Mouse (Mus musculus) midbrain, embryonic 12.5 days (tissue): ENCODE results near the gene Gm45233. TPM values are rescaled to one million over a fixed set of nuclear protein-coding genes. Genes with fewer than 3 reads are reported as not detected.

ENCODE experiments used
- ATAC-seq: fragments of 200-750 bp; cut with Nextera tagmentation; 2 replicates; pipeline ENCODE4 v1.8.0; 2017; ENCODE audit warnings: low read depth, moderate TSS enrichment, moderate library complexity; ENCODE audit not compliant: low FRiP score
- H3K27ac ChIP-seq: fragments of 300-500 bp; sonication (generic); replicated peaks from 2 replicates; pipeline ENCODE4 v1.5.1; 2016; ENCODE audit warnings: mild to moderate bottlenecking
- H3K27me3 ChIP-seq: fragments of 300-500 bp; sonication (generic); 2 replicates; pipeline ENCODE4 v1.6.1; 2016; ENCODE audit warnings: mild to moderate bottlenecking
- H3K36me3 ChIP-seq: fragments of 300-500 bp; sonication (generic); 2 replicates; pipeline ENCODE4 v1.6.1; 2016
- H3K4me1 ChIP-seq: fragments of 300-500 bp; sonication (generic); 2 replicates; pipeline ENCODE4 v1.6.1; 2016
- H3K4me2 ChIP-seq: fragments of 300-500 bp; sonication (generic); replicated peaks from 2 replicates; pipeline ENCODE4 v1.6.1; 2016; ENCODE audit warnings: mild to moderate bottlenecking, moderate library complexity
- H3K4me3 ChIP-seq: fragments of 300-500 bp; sonication (generic); 2 replicates; pipeline ENCODE4 v1.5.1; 2016; ENCODE audit warnings: mild to moderate bottlenecking
- H3K9ac ChIP-seq: fragments of 300-500 bp; sonication (generic); replicated peaks from 2 replicates; pipeline ENCODE4 v1.6.1; 2016; ENCODE audit warnings: mild to moderate bottlenecking, moderate library complexity
- H3K9me3 ChIP-seq: fragments of 300-500 bp; sonication (generic); 2 replicates; pipeline ENCODE4 v1.6.1; 2016; ENCODE audit warnings: mild to moderate bottlenecking
- WGBS: fragments of 180-500 bp; shearing (Covaris S2); methylation state at CpG from one replicate; pipeline ENCODE4 v1.1.7; 2016; 5-methylcytosine and 5-hydroxymethylcytosine counted together
- polyA plus RNA-seq: library from polyadenylated mRNA; unstranded; fragments of >200 nt; fragmentation: Nextera tagmentation; extraction: Ambion mirVana; gene quantifications from 2 replicates; pipeline ENCODE4 v1.2.1, GENCODE M21; 2016

The Gm45233 gene
- polyA plus RNA-seq, 1 experiment from 2014 or later: 1.4 TPM

- Histone ChIP-seq H3K27ac (no peak overlapping the region), H3K9me3 (no peaks in the 10 kb centered on the region), H3K36me3 (peaks cover 47% of the 10 kb centered on the region), H3K4me2 (no peak overlapping the region), H3K9ac (no peak overlapping the region), H3K27me3 (no peaks in the 10 kb centered on the region), H3K4me1 (no peaks in the 10 kb centered on the region), H3K4me3 (no peak overlapping the region)
- 38% methylated on average over 4 of the region's 4 CpGs for WGBS
- no peak for ATAC-seq
Observed at GRCm38 (mm10) chr7:43452609-43453008, 8.7 kb downstream of the Gm45233 start.

DNA sequence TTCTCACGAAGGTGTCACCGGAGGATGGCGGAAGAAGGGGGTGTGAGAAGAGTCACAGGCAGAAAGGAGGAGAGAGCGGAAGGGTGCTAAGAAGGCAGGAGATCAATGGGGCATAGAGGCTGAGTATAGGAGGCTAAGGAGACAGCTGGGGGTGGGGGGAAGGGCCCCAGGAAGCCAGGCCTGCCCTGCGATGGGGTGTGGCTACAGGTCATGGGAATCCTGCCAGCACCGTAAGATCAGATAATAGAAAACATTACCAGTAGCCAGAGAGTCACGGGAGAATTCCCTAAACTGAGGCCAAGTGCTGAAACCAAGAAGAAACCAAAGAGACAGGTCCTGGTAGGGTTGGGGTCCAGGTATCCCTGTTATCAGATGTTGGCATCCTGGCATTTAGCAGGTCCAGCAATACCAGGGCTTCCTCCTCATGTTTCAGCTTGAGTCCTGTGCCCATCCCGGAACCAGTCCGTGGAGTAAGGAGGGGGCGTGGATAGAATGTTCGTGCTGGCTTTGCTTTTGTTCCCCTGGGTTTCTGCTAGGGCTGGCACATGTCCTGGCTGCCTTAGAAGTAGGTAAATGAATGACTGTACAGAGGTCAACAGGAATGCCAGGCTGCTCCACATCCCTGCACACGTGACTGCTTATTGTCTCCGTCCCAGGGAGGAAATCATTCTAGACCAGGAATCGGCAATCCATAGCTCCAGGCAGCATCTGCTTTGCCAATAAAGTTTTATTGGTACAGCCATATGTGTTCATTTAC lies 9.8 kb downstream of the Gm45233 start:
- no peak overlapping the region for H3K9ac ChIP-seq
- H3K4me2 ChIP-seq: no peak overlapping the region
- WGBS: 93% methylated on average over 14 of the region's 14 CpGs
- H3K4me3 ChIP-seq: no peak overlapping the region
- H3K4me1 ChIP-seq: no peaks in the 10 kb centered on the region
- H3K9me3 ChIP-seq: no peaks in the 10 kb centered on the region
- no peaks in the 10 kb centered on the region for H3K27me3 ChIP-seq
- peaks cover 51% of the 10 kb centered on the region for H3K36me3 ChIP-seq
- ATAC-seq: no peak
- no peak overlapping the region for H3K27ac ChIP-seq

- no peaks in the 10 kb centered on the region for H3K9me3 ChIP-seq
- H3K4me1 ChIP-seq: no peaks in the 10 kb centered on the region
- WGBS: 87% methylated on average over 6 of the region's 6 CpGs
- no peak overlapping the region for H3K4me2 ChIP-seq
- no peaks in the 10 kb centered on the region for H3K27me3 ChIP-seq
- no peak overlapping the region for H3K9ac ChIP-seq
- no peak overlapping the region for H3K27ac ChIP-seq
- H3K36me3 ChIP-seq: peaks cover 51% of the 10 kb centered on the region
- no peak overlapping the region for H3K4me3 ChIP-seq
- no peak for ATAC-seq
Observed at GRCm38 (mm10) chr7:43454371-43454770, 10.4 kb downstream of the Gm45233 start.

DNA sequence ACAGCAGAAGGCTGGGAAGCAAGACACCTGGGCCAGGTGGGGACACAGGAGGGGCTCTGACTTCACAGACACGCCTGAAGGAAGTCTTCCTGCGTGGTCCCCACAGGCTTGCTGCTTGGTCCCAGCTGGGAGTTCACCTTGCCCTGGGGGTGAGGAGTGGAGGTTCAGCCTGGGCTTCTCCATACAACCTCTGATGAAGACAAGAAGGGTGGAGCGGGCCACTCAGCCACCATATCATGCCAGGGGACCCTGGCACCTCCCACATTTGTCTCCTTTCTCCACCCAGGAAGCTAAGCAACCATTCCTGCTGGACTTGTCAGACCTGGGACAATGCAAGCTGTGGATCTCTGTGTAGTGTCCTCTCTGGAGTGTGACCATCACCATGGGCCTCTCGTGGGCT lies 18.9 kb downstream of the Gm45233 start, which contains the start of gene Vsig10l:
Gene Vsig10l (plus strand): TSS at position 301 of the 400 bp plus-strand sequence.
- ATAC-seq: no peak
- 0 out of 2 replicates have a peak, but pooled peaks cover 1% of the 10 kb centered on the region for H3K36me3 ChIP-seq

GRCm38 (mm10) chr7:43463976-43464375 lies 20.0 kb downstream of the Gm45233 start:
- no peak overlapping the region for H3K27ac ChIP-seq

More for the DNA sequence above, 18.9 kb downstream of the Gm45233 start, which contains the start of gene Vsig10l:
- no peak within 1 kb of the TSS for H3K27ac ChIP-seq
- no peak within 1 kb of the TSS for H3K9ac ChIP-seq
- H3K4me3 ChIP-seq: no peak within 1 kb of the TSS
- peaks cover 14% of the 10 kb centered on the region for H3K4me1 ChIP-seq
- no peak within 1 kb of the TSS for H3K4me2 ChIP-seq
- no peaks in the 10 kb centered on the region for H3K9me3 ChIP-seq
- WGBS: 71% methylated on average over 4 of the region's 4 CpGs
- peaks cover 37% of the 10 kb centered on the region for H3K27me3 ChIP-seq

GRCm38 (mm10) chr7:43464864-43465343 lies 21.0 kb downstream of the Gm45233 start:
- peak overlapping the region; percentile 52 for H3K9ac ChIP-seq
- H3K27ac ChIP-seq: peak overlapping the region; percentile 26; the same call in 1 of the 2 replicates
- H3K4me1 ChIP-seq: peaks cover 14% of the 10 kb centered on the region
- peak overlapping the region; percentile 50 for H3K4me3 ChIP-seq
- peaks cover 40% of the 10 kb centered on the region for H3K27me3 ChIP-seq
- no peaks in the 10 kb centered on the region for H3K9me3 ChIP-seq
- peak overlapping the region; percentile 71 for H3K4me2 ChIP-seq
- H3K36me3 ChIP-seq: no peaks in the 10 kb centered on the region
- ATAC-seq: peak; percentile 25; the same call in 1 of the 2 replicates
- WGBS: 11% methylated on average over 35 of the region's 35 CpGs

More at GRCm38 (mm10) chr7:43463976-43464375, 20.0 kb downstream of the Gm45233 start:
- Histone ChIP-seq H3K27me3 (peaks cover 40% of the 10 kb centered on the region), H3K4me3 (no peak overlapping the region), H3K9ac (no peak overlapping the region), H3K4me1 (peaks cover 14% of the 10 kb centered on the region), H3K9me3 (no peaks in the 10 kb centered on the region), H3K4me2 (no peak overlapping the region), H3K36me3 (no peaks in the 10 kb centered on the region)
- ATAC-seq: no peak
- 87% methylated on average over 7 of the region's 7 CpGs for WGBS

DNA sequence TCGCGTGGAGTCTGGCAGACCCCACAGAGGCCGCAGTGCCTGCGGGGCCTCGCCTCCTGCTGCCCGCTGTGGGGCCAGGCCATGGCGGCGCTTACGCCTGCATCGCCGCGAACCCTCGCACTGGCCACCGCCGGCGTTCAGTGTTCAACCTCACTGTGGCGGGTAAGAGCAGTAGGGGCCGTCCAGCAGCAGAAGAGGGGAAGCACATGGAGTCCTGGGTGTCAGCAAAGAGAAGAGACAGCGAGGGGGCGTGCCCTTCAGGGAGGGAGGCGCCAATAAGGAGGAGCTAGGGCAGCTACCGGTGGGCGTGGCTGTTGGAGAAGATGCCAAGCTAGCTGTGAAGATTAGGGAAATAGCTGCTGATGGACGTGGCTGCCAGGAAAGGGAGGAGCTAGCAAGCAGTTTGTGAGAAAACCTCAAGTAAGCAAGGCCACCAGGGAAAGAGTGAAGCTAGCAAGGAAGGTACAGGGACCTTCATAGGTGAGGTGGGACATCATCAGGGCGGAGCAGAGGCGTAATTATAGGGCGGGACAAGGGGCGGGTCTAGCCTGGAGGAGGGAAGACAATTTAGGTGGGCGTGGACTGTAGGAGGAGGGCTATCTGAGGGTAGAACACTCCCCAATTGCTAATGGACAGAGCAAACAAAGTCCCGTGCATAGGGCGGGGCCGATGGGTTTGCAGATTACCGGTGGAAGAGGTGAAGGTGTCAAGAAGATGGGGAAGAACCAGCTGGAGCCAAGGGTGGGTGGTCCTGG lies 21.6 kb downstream of the Gm45233 start:
- H3K9ac ChIP-seq: peak overlapping the region; percentile 52
- peak overlapping the region; percentile 71 for H3K4me2 ChIP-seq
- peaks cover 14% of the 10 kb centered on the region for H3K4me1 ChIP-seq
- ATAC-seq: peak; percentile 87
- H3K9me3 ChIP-seq: no peaks in the 10 kb centered on the region
- peaks cover 40% of the 10 kb centered on the region for H3K27me3 ChIP-seq
- no peaks in the 10 kb centered on the region for H3K36me3 ChIP-seq
- H3K4me3 ChIP-seq: peak overlapping the region; percentile 50
- H3K27ac ChIP-seq: peak overlapping the region; percentile 26; the same call in 1 of the 2 replicates
- under 1% methylated on average over 33 of the region's 33 CpGs for WGBS

DNA sequence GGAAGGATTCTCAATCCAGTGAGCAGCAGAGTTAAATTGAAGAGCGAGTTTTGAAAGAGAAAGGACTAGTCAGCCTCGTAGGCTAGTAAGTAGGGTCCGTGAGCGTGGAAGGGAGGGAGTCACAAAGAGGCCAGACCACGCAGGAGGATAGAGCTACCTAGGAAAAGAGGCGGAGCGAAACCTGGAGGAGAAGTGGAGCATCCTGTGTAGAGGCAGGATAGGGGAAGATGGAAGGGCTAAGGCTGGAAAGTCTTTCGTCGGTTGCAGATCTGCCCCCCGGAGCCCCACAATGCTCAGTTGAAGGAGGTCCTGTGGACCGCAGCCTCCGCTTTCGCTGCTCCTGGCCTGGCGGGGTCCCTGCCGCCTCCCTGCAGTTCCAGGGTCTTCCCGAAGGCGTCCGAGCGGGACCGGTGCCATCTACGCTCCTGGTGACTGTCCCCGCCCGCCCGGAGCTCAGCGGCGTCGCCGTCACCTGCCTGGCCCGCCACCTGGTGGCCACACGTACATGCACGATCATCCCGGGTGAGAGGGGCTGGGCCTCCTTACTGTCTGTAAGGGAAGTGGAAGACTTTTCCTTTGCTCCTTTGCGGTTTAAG lies 22.3 kb downstream of the Gm45233 start:
- H3K9me3 ChIP-seq: no peaks in the 10 kb centered on the region
- peak overlapping the region; percentile 43 for H3K9ac ChIP-seq
- peaks cover 40% of the 10 kb centered on the region for H3K27me3 ChIP-seq
- WGBS: 2% methylated on average over 33 of the region's 33 CpGs
- no peaks in the 10 kb centered on the region for H3K36me3 ChIP-seq
- peak overlapping the region; percentile 50 for H3K4me3 ChIP-seq
- peaks cover 14% of the 10 kb centered on the region for H3K4me1 ChIP-seq
- peak; percentile 55 for ATAC-seq
- H3K27ac ChIP-seq: no peak overlapping the region
- H3K4me2 ChIP-seq: peak overlapping the region; percentile 71

DNA sequence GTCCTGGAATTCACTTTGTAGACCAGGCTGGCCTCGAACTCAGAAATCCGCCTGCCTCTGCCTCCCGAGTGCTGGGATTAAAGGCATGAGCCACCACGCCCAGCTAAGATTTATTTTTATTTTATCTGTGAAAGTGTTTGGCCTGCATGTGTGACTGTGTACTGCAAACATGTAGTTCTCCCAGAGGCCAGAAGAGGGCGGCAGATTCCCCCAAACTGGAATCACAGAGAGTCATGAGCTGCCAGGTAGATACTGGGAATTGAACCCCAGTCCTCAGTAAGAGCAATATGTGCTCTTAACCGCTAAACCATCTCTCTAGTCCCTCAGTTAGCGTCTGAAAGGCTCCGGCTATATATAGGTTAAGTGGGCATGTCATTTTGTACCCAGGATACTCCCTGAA lies 26.4 kb downstream of the Gm45233 start:
- no peaks in the 10 kb centered on the region; the same call in 1 of the 2 replicates for H3K36me3 ChIP-seq
- no peak overlapping the region for H3K9ac ChIP-seq
- WGBS: 35% methylated on average over 8 of the region's 8 CpGs
- no peaks in the 10 kb centered on the region for H3K9me3 ChIP-seq
- no peak for ATAC-seq
- peaks cover 24% of the 10 kb centered on the region for H3K27me3 ChIP-seq
- H3K27ac ChIP-seq: no peak overlapping the region
- H3K4me1 ChIP-seq: peaks cover 12% of the 10 kb centered on the region
- H3K4me3 ChIP-seq: no peak overlapping the region
- no peak overlapping the region for H3K4me2 ChIP-seq

DNA sequence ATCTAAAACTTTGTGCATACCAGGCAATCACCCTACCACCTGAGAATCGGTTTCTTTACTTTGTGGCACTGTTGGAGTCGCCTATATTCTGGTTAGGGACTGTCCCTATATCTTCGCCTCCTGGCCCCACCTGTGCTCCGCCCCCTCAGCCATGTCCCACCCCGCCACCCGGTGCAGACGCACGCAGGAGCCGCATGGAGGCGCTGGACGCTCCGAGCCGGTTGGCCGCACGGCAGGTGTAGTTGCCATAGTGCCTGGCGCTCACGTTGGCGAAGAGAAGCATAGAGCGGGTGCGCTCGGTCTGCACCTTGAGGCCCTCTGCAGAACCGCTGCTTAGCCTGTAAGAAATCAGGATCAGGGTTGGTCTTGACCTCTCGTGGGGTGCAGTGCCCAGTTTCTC lies 31.8 kb downstream of the Gm45233 start:
- Histone ChIP-seq H3K9me3 (no peaks in the 10 kb centered on the region), H3K4me3 (no peak overlapping the region), H3K9ac (no peak overlapping the region), H3K4me1 (peaks cover 18% of the 10 kb centered on the region; the same call in 1 of the 2 replicates), H3K4me2 (no peak overlapping the region), H3K27ac (no peak overlapping the region), H3K36me3 (peaks cover 11% of the 10 kb centered on the region), H3K27me3 (peaks cover 49% of the 10 kb centered on the region)
- no peak for ATAC-seq
- WGBS: 11% methylated on average over 23 of the region's 23 CpGs

DNA sequence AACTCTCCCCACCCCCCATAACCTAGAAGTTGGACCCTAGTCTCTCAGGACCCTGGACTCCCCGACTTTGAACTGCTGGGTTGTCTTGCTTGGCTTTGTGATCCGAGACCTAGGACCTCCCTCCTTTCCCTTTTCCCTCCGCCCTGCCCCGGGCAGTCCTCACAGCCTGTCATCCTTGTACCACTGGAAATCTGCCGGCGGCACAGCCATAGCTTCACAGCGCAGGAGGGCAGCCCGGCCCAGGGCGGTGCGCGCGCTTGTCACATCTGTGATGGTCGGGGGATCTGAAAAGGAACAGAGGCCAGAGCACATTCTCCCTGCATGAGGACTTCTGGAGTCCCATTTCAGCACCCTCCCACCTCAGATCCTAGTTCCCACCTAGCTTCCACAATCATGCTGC lies 32.4 kb downstream of the Gm45233 start:
- Histone ChIP-seq H3K4me3 (no peak overlapping the region), H3K4me2 (no peak overlapping the region), H3K9me3 (no peaks in the 10 kb centered on the region), H3K27me3 (peaks cover 49% of the 10 kb centered on the region), H3K36me3 (peaks cover 11% of the 10 kb centered on the region), H3K9ac (no peak overlapping the region; the same call in 1 of the 2 replicates), H3K4me1 (peaks cover 18% of the 10 kb centered on the region; the same call in 1 of the 2 replicates), H3K27ac (no peak overlapping the region)
- WGBS: 7% methylated on average over 13 of the region's 13 CpGs
- ATAC-seq: 0 out of 2 replicates have a peak, but pooled peaks have one; percentile 36
